Mouse (Mus musculus): ENCODE measurements around the gene Man1b1.

- TF ChIP-seq CTCF (IDR thresholded peaks at IDR 0.05; ENCODE audit: low read depth, low read length): no peak
- TF ChIP-seq POLR2A (IDR thresholded peaks at IDR 0.05; ENCODE audit: insufficient read depth, low read length): no peak
- no peak for TF ChIP-seq EP300 (IDR thresholded peaks at IDR 0.05; ENCODE audit: insufficient read depth, low read depth, low read length)
Measured at GRCm38 (mm10) chr2:25293706-25294105, 38.4 kb upstream of the Man1b1 start.
